In the genomic region with DNA sequence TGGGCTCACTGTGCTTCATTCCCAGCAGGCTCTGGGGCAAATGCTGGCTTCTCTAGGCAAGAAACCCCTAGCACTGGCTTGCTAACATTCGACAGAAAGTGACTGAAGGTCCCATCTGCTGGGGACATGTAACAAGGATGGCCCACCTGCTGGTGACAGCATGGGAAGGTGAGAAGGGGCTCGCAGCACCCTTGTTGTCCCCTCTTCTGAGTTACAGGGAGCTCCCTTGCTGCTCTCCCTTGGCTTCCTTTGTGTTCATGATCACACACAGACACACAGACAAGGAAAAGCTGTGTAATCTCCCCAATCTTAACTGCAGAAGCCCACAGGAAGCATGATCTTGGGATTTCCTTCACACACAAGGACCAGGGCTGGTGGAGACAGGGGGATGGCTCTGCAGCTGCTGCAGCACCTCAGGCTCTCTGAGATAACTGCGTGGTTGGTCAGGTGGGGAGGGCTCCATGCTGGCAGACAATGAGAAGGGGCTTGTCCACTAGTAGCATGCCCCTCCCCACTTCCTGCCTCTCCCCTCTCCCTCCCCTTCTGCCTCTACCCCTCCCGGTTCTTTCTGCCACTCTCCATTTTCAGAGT, we compare ENCODE assay signal across 9 mouse cellular contexts.
DNase-seq lines count a peak whose midpoint lies in the region; ATAC-seq and TF ChIP-seq lines count a peak whose summit lies in the region.
"Had no signal": no experiment of that assay in that cellular context is flagged by ENCODE, and none has a peak within 500 bp of the region (broad histone marks: within the 10 kb centered on the region; RNA-seq: fewer than 3 reads in every experiment).

No protein-coding gene starts in this region.

- H3K27me3 ChIP-seq in kidney, postnatal 0 days (ENCODE audit: insufficient read depth, low read length) = no peaks in the 10 kb centered on the region
- no peaks in the 10 kb centered on the region; the same call in 1 of the 2 replicates for H3K27me3 ChIP-seq in G1E (ENCODE audit: insufficient read depth, low read length)
- H3K27me3 ChIP-seq: midbrain, embryonic 12.5 days had no signal

- 43% methylated on average over 4 of the region's 4 CpGs for WGBS in kidney, postnatal 0 days

- no peak overlapping the region for H3K4me3 ChIP-seq in kidney, postnatal 0 days (replicated peaks; ENCODE audit: low read depth, low read length)
- H3K4me3 ChIP-seq in G1E (ENCODE audit: low read depth, low read length) = peak overlapping the region; percentile 63; the same call in 1 of the 2 replicates
- H3K4me3 ChIP-seq: midbrain, embryonic 12.5 days had no signal

- ATAC-seq in kidney, postnatal 0 days (replicated peaks; ENCODE audit: low FRiP score, low read depth) = no peak
- peak; percentile 69 for ATAC-seq in G1E (ENCODE audit: extremely low read depth, insufficient number of reproducible peaks, low FRiP score, poor library complexity, severe bottlenecking)
- peak; percentile 23 for ATAC-seq in erythroblast, adult 5-6 weeks (replicated peaks; ENCODE audit: low FRiP score, poor library complexity, severe bottlenecking)

- TF ChIP-seq CTCF in kidney, postnatal 0 days (IDR thresholded peaks at IDR 0.05; ENCODE audit: low read depth) = no peak
- TF ChIP-seq CTCF in G1E (IDR thresholded peaks at IDR 0.05; ENCODE audit: low read depth, low read length) = no peak

- 0 out of 2 replicates have a peak overlapping the region, but pooled peaks have one; percentile 13 for H3K27ac ChIP-seq in kidney, postnatal 0 days
- H3K27ac ChIP-seq: midbrain, embryonic 12.5 days had no signal

- H3K4me2 ChIP-seq in kidney, postnatal 0 days (ENCODE audit: low read length) = no peak overlapping the region
- H3K4me2 ChIP-seq: midbrain, embryonic 12.5 days had no signal

- no peak overlapping the region for H3K9ac ChIP-seq in kidney, postnatal 0 days (ENCODE audit: low read depth, low read length)
- H3K9ac ChIP-seq: midbrain, embryonic 12.5 days had no signal

- no peaks in the 10 kb centered on the region for H3K9me3 ChIP-seq in kidney, postnatal 0 days (replicated peaks; ENCODE audit: low read length)
- H3K9me3 ChIP-seq in G1E (replicated peaks) = no peaks in the 10 kb centered on the region
- H3K9me3 ChIP-seq: midbrain, embryonic 12.5 days had no signal

- H3K4me1 ChIP-seq in kidney, postnatal 0 days (replicated peaks; ENCODE audit: insufficient read depth, low read length) = no peaks in the 10 kb centered on the region
- H3K4me1 ChIP-seq in G1E (ENCODE audit: insufficient read depth, low read depth, low read length) = peaks cover 77% of the 10 kb centered on the region
- H3K4me1 ChIP-seq: midbrain, embryonic 12.5 days had no signal

- H3K36me3 ChIP-seq in kidney, postnatal 0 days (ENCODE audit: insufficient read depth, low read length) = no peaks in the 10 kb centered on the region
- H3K36me3 ChIP-seq in G1E (replicated peaks) = no peaks in the 10 kb centered on the region
- H3K36me3 ChIP-seq: midbrain, embryonic 12.5 days had no signal

- DNase-seq in kidney, postnatal 0 days (ENCODE audit: low spot score) = no peak
- no peak for DNase-seq in kidney, adult 18-20 months
- DNase-seq in G1E (ENCODE audit: low spot score) = peak; percentile 53
- peak; percentile 20 for DNase-seq in lung, postnatal 14 days
- DNase-seq in kidney, postnatal 4 days = no peak
- DNase-seq in kidney, postnatal 10 days = no peak
- no peak for DNase-seq in adrenal gland, postnatal 10 days

Comparison
In these comparisons a context has a peak if more than half of its experiments do, and no peak if none do; other contexts are left out.
1. DNase-seq: peak in G1E (single experiment) and lung, postnatal 14 days (single experiment); none in kidney, postnatal 0 days (single experiment), kidney, adult 18-20 months (single experiment), kidney, postnatal 4 days (0 of 2), kidney, postnatal 10 days (single experiment) and adrenal gland, postnatal 10 days (single experiment).